38 mouse cellular contexts compared by ENCODE assay signal in the genomic region with DNA sequence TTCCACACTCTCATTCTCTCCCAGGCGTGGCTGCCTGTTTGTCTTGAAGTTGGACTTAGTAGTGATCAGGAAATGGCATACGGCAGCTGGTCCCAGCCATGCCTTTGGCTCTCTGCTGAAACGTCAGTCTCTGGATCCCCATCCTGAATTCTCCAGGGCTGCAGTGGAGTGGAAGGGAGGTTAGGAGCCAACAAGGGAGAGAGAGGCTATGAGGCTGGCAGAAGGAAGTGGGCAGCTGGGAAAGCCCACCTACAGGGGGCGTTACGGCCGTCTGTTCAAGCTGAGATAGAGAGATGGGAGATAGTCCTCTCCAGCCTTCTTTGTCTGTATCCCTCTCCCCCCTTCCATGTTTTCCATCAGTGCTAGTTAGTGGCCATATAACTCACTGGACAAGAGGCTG. TPM values are rescaled to one million over a fixed set of nuclear protein-coding genes. Genes with fewer than 3 reads are reported as not detected.
A peak's percentile ranks its signal among the peaks of the same experiment; 100 is the strongest.
DNase-seq lines count a peak whose midpoint lies in the region; ATAC-seq and TF ChIP-seq lines count a peak whose summit lies in the region.
"Had no signal": no experiment of that assay in that cellular context is flagged by ENCODE, and none has a peak within 500 bp of the region (broad histone marks: within the 10 kb centered on the region; RNA-seq: fewer than 3 reads in every experiment).

No protein-coding gene starts in this region.

- H3K36me3 ChIP-seq in forebrain, embryonic 12.5 days (replicated peaks) = no peaks in the 10 kb centered on the region
- no peaks in the 10 kb centered on the region for H3K36me3 ChIP-seq in forebrain, embryonic 14.5 days (ENCODE audit: control insufficient read depth, insufficient read depth, low read length)
- H3K36me3 ChIP-seq in heart, embryonic 12.5 days = no peaks in the 10 kb centered on the region
- no peaks in the 10 kb centered on the region for H3K36me3 ChIP-seq in intestine, embryonic 14.5 days (ENCODE audit: control insufficient read depth, insufficient read depth, low read length)
- no peaks in the 10 kb centered on the region for H3K36me3 ChIP-seq in intestine, postnatal 0 days (ENCODE audit: control insufficient read depth, insufficient read depth)
- no peaks in the 10 kb centered on the region for H3K36me3 ChIP-seq in liver, embryonic 12.5 days
- H3K36me3 ChIP-seq: embryonic facial prominence, embryonic 13.5 days; G1E; hindbrain, embryonic 15.5 days; limb, embryonic 10.5 days; neural tube, embryonic 13.5 days had no signal

- H3K27me3 ChIP-seq in forebrain, embryonic 12.5 days = no peaks in the 10 kb centered on the region; the same call in none of the 2 replicates
- H3K27me3 ChIP-seq in forebrain, embryonic 14.5 days (replicated peaks; ENCODE audit: control insufficient read depth, insufficient read depth, low read length) = no peaks in the 10 kb centered on the region
- peaks cover 52% of the 10 kb centered on the region for H3K27me3 ChIP-seq in heart, embryonic 12.5 days (replicated peaks)
- 0 out of 2 replicates have a peak, but pooled peaks cover 3% of the 10 kb centered on the region for H3K27me3 ChIP-seq in intestine, embryonic 14.5 days (replicated peaks; ENCODE audit: control insufficient read depth, insufficient read depth, low read length)
- H3K27me3 ChIP-seq in intestine, postnatal 0 days (replicated peaks; ENCODE audit: control insufficient read depth, insufficient read depth, low read length) = no peaks in the 10 kb centered on the region
- H3K27me3 ChIP-seq in liver, embryonic 12.5 days (replicated peaks) = no peaks in the 10 kb centered on the region
- H3K27me3 ChIP-seq: CH12.LX; embryonic facial prominence, embryonic 13.5 days; hindbrain, embryonic 15.5 days; neural tube, embryonic 13.5 days had no signal

- TF ChIP-seq CTCF in intestine, postnatal 0 days (IDR thresholded peaks at IDR 0.05; ENCODE audit: low read depth) = no peak

- H3K27ac ChIP-seq in forebrain, embryonic 12.5 days = peak overlapping the region; percentile 63; the same call in 1 of the 2 replicates
- no peak overlapping the region; the same call in 1 of the 2 replicates for H3K27ac ChIP-seq in forebrain, embryonic 14.5 days (ENCODE audit: low read depth, low read length)
- 0 out of 2 replicates have a peak overlapping the region, but pooled peaks have one; percentile 40 for H3K27ac ChIP-seq in heart, embryonic 12.5 days (ENCODE audit: poor library complexity, severe bottlenecking)
- peak overlapping the region; percentile 35; the same call in 1 of the 2 replicates for H3K27ac ChIP-seq in intestine, embryonic 14.5 days (ENCODE audit: low read depth)
- H3K27ac ChIP-seq in intestine, postnatal 0 days (ENCODE audit: low read depth, low read length) = no peak overlapping the region
- no peak overlapping the region for H3K27ac ChIP-seq in liver, embryonic 12.5 days
- H3K27ac ChIP-seq: embryonic facial prominence, embryonic 13.5 days; hindbrain, embryonic 15.5 days; limb, embryonic 10.5 days; neural tube, embryonic 13.5 days had no signal

- H3K9ac ChIP-seq in forebrain, embryonic 12.5 days = no peak overlapping the region
- H3K9ac ChIP-seq in forebrain, embryonic 14.5 days (ENCODE audit: low read length) = no peak overlapping the region
- H3K9ac ChIP-seq in heart, embryonic 12.5 days = no peak overlapping the region
- no peak overlapping the region for H3K9ac ChIP-seq in intestine, embryonic 14.5 days (ENCODE audit: low read length)
- H3K9ac ChIP-seq in intestine, postnatal 0 days (ENCODE audit: low read depth, low read length) = no peak overlapping the region
- H3K9ac ChIP-seq in liver, embryonic 12.5 days = no peak overlapping the region
- H3K9ac ChIP-seq: embryonic facial prominence, embryonic 13.5 days; hindbrain, embryonic 15.5 days; neural tube, embryonic 13.5 days had no signal

- no peak overlapping the region for H3K4me2 ChIP-seq in forebrain, embryonic 12.5 days
- no peak overlapping the region for H3K4me2 ChIP-seq in forebrain, embryonic 14.5 days (ENCODE audit: low read length)
- H3K4me2 ChIP-seq in heart, embryonic 12.5 days = peak overlapping the region; percentile 45
- H3K4me2 ChIP-seq in intestine, embryonic 14.5 days (ENCODE audit: low read length) = no peak overlapping the region
- H3K4me2 ChIP-seq in intestine, postnatal 0 days (replicated peaks; ENCODE audit: low read depth) = no peak overlapping the region
- no peak overlapping the region for H3K4me2 ChIP-seq in liver, embryonic 12.5 days
- H3K4me2 ChIP-seq: embryonic facial prominence, embryonic 13.5 days; hindbrain, embryonic 15.5 days; neural tube, embryonic 13.5 days had no signal

- DNase-seq in forebrain, embryonic 14.5 days (ENCODE audit: low spot score) = no peak
- no peak for DNase-seq in heart, postnatal 25 days (ENCODE audit: low spot score)
- DNase-seq in intestine, embryonic 14.5 days (ENCODE audit: low spot score) = no peak
- DNase-seq in ZHBTc4 (ENCODE audit: low read depth, low spot score) = peak; percentile 21
- DNase-seq: adrenal gland, adult 2 months; B cell, adult 2 months; cerebellum, adult 2 months; gastrocnemius, postnatal 25 days; heart, postnatal 4 days; kidney, adult 18-20 months; kidney, postnatal 4 days; layer of hippocampus, adult 9-11 months; liver; lung, postnatal 4 days; midbrain, embryonic 14.5 days; retina, postnatal 1 day; right cerebral cortex, postnatal 25 days; spleen, adult 18-20 months; thymus, postnatal 14 days had no signal

- ATAC-seq in forebrain, embryonic 12.5 days (ENCODE audit: low FRiP score) = no peak
- ATAC-seq in forebrain, embryonic 14.5 days = no peak
- ATAC-seq in heart, embryonic 12.5 days (ENCODE audit: insufficient number of reproducible peaks, low FRiP score) = no peak
- ATAC-seq in intestine, embryonic 14.5 days (replicated peaks; ENCODE audit: low FRiP score, low TSS enrichment, low read depth) = no peak
- ATAC-seq in intestine, postnatal 0 days = no peak
- ATAC-seq in liver, embryonic 12.5 days = no peak
- ATAC-seq: Patski had no signal

- intact Hi-C loops in heart, postnatal 25 days (cut with DNase I) = no loop called here

- peaks cover 21% of the 10 kb centered on the region for H3K4me1 ChIP-seq in forebrain, embryonic 12.5 days
- H3K4me1 ChIP-seq in forebrain, embryonic 14.5 days (ENCODE audit: control insufficient read depth, insufficient read depth, low read length) = no peaks in the 10 kb centered on the region
- H3K4me1 ChIP-seq in heart, embryonic 12.5 days (replicated peaks) = peaks cover 17% of the 10 kb centered on the region
- H3K4me1 ChIP-seq in intestine, embryonic 14.5 days (replicated peaks; ENCODE audit: control insufficient read depth, insufficient read depth, low read length) = 0 out of 2 replicates have a peak, but pooled peaks cover 9% of the 10 kb centered on the region
- no peaks in the 10 kb centered on the region for H3K4me1 ChIP-seq in intestine, postnatal 0 days (replicated peaks; ENCODE audit: control insufficient read depth, insufficient read depth, low read length)
- H3K4me1 ChIP-seq in liver, embryonic 12.5 days = no peaks in the 10 kb centered on the region

- 54% methylated on average over 6 of the region's 6 CpGs for WGBS in forebrain, embryonic 12.5 days
- WGBS in forebrain, embryonic 14.5 days = 69% methylated on average over 6 of the region's 6 CpGs
- 21% methylated on average over 6 of the region's 6 CpGs for WGBS in heart, embryonic 12.5 days
- 45% methylated on average over 6 of the region's 6 CpGs for WGBS in intestine, embryonic 14.5 days
- 48% methylated on average over 6 of the region's 6 CpGs for WGBS in intestine, postnatal 0 days
- WGBS in liver, embryonic 12.5 days (ENCODE audit: insufficient replicate concordance) = 46% methylated on average over 6 of the region's 6 CpGs

- H3K9me3 ChIP-seq in forebrain, embryonic 12.5 days = no peaks in the 10 kb centered on the region
- no peaks in the 10 kb centered on the region for H3K9me3 ChIP-seq in forebrain, embryonic 14.5 days (replicated peaks; ENCODE audit: control insufficient read depth, low read length)
- no peaks in the 10 kb centered on the region for H3K9me3 ChIP-seq in heart, embryonic 12.5 days (replicated peaks)
- no peaks in the 10 kb centered on the region for H3K9me3 ChIP-seq in intestine, embryonic 14.5 days (ENCODE audit: control insufficient read depth, low read length)
- H3K9me3 ChIP-seq in intestine, postnatal 0 days (ENCODE audit: control insufficient read depth) = no peaks in the 10 kb centered on the region
- H3K9me3 ChIP-seq in liver, embryonic 12.5 days (replicated peaks) = no peaks in the 10 kb centered on the region
- H3K9me3 ChIP-seq: embryonic facial prominence, embryonic 13.5 days; hindbrain, embryonic 15.5 days; limb, embryonic 10.5 days; neural tube, embryonic 13.5 days had no signal

- no peak overlapping the region for H3K4me3 ChIP-seq in forebrain, embryonic 12.5 days (replicated peaks)
- no peak overlapping the region for H3K4me3 ChIP-seq in forebrain, embryonic 14.5 days (ENCODE audit: low read depth, low read length)
- H3K4me3 ChIP-seq in heart, embryonic 12.5 days = no peak overlapping the region
- H3K4me3 ChIP-seq in intestine, embryonic 14.5 days (ENCODE audit: low read depth, low read length) = no peak overlapping the region
- no peak overlapping the region for H3K4me3 ChIP-seq in intestine, postnatal 0 days (ENCODE audit: low read depth, low read length)
- no peak overlapping the region for H3K4me3 ChIP-seq in liver, embryonic 12.5 days
- H3K4me3 ChIP-seq: embryonic facial prominence, embryonic 13.5 days; erythroblast, embryonic 14.5 days; hindbrain, embryonic 15.5 days; left cerebral cortex, adult 2 months; limb, embryonic 10.5 days; myocyte; neural tube, embryonic 13.5 days had no signal

RNA-seq across cellular contexts. Expression of gene Gm4791, which starts 29.1 kb away (rescaled TPM):
- polyA plus RNA-seq in forebrain, embryonic 12.5 days (2016; fragmentation: Nextera tagmentation; extraction: Ambion mirVana) = not detected in 2 replicates
- not detected in 2 replicates for polyA plus RNA-seq in forebrain, embryonic 14.5 days (2014; fragmentation: Nextera tagmentation; extraction: Ambion mirVana)
- polyA plus RNA-seq in heart, embryonic 12.5 days (2016; fragmentation: Nextera tagmentation; extraction: Ambion mirVana) = not detected in 2 replicates
- total RNA-seq in heart, postnatal 25 days (2021) = not detected
- polyA plus RNA-seq in intestine, embryonic 14.5 days (2014; fragmentation: Nextera tagmentation; extraction: Ambion mirVana) = not detected in 2 replicates
- not detected in 2 replicates for polyA plus RNA-seq in intestine, postnatal 0 days (2015; fragmentation: Nextera tagmentation; extraction: Ambion mirVana)
- not detected in 2 replicates for polyA plus RNA-seq in liver, embryonic 12.5 days (2016; fragmentation: Nextera tagmentation; extraction: Ambion mirVana)
- total RNA-seq: adrenal gland, adult 2 months; CH12.LX; G1E; gastrocnemius, postnatal 25 days; heart, postnatal 4 days; left cerebral cortex, adult 2 months; megakaryocyte-erythroid progenitor cell, adult 5-6 weeks had no signal
- polyA plus RNA-seq: adrenal gland, adult 2 months; cerebellum, adult 2 months; cortical plate, adult 2 months; erythroblast, embryonic 14.5 days; G1E; hindbrain, embryonic 15.5 days; kidney, embryonic 16.5 days; limb, embryonic 10.5 days; liver, embryonic 16.5 days; lung, embryonic 16.5 days; midbrain, embryonic 14.5 days; myocyte; neural tube, embryonic 13.5 days; Patski had no signal

Comparison
In these comparisons a context has a peak if more than half of its experiments do, and no peak if none do; other contexts are left out.
1. H3K27ac ChIP-seq: peak in forebrain, embryonic 12.5 days (single experiment), heart, embryonic 12.5 days (single experiment) and intestine, embryonic 14.5 days (single experiment); none in forebrain, embryonic 14.5 days (single experiment), intestine, postnatal 0 days (single experiment) and liver, embryonic 12.5 days (single experiment).